Mouse (Mus musculus) embryo, embryonic 11.5 days (tissue): Measurements from ENCODE around the gene Eif4enif1.
"Not testable (repeated sequence)": the region's sequence is repeated elsewhere in the genome, so short reads cannot be mapped to it uniquely, and the experiment has no call there.

ENCODE experiments used
- DNase-seq: peaks from one replicate; pipeline ENCODE4 v3.0.0-alpha.2; 2012; ENCODE audit warnings: low read depth, low spot score

Eif4enif1 gene

DNA sequence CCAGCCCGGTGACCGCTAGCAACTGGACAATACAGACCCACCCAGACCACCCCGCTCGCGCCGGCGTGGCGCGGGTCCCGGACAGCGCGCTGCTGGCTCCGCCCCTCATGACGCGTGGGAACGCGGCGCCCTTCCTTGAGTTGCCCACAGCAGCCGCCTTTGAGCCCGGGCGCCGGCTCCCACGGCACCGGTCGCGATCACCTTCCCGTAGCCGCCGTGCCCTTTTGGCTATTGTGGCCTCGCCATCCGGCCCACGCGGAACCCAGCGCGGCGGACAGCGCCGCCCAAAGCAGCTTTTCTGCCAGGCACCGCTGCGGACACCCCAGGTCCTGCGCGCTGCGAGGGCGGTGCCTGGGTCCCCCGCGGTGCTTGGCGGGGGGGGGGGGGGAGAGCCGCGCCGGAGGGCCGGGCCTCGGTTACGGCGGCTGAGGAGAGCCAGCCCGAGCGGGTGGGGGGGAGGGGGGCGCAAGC is at the start of gene Eif4enif1:
Eif4enif1 (plus strand) TSS at position 162 of the 471 bp plus-strand sequence.
- DNase-seq: peak; percentile 91

DNA sequence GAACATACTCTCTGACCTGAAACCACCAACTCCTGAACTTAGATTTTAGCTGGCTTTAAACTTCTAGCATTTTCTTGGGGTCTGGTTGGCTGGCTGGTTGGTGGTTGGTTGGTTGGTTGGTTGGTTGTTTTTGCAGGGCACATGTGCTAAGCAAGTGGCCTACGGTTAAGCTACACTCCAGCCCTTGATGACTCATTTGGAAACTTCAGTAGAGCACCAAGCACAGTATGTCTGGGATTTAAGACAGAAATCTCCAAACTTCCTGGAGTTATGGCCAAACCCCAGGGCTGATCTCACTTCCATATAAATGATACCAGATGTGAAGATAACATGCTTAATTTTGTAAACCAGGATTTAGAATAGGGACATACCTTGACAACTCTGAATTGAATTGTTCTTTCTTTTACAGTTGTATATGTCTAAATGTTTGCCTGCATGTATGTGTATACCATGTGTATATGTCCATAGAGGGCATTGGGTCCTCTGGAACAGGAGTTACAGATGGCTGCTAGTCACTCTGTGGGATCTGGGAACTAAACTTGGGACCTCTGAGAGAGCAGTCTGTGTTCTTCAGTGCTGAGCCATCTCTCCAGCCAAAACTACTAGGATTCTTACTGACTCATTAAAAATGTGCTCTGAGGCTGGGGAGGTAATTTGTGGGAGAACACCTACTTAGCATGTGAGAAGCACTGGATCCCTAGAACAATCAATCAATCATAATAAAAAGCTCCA is 48.4 kb upstream of the Eif4enif1 start:
- not testable (repeated sequence) for DNase-seq

DNA sequence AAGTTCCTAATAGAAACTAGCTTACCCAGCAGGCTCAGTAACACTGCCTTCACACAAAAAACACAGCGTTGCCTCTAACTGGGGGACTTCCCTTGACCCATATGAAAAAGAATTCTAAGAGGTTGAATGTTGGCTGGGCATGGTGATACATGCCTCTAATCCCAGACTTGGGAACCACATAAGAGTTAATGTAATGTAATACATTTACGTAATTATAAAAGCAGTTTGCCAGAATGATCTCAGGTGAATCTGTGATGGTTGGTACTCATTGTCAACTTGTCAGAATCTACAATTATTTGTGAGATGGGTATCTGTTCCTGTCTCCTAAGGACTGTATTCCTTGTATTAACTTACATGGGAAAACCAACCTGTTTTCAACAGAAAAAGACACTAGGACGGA is 45.2 kb upstream of the Eif4enif1 start:
- DNase-seq: not testable (repeated sequence)

DNA sequence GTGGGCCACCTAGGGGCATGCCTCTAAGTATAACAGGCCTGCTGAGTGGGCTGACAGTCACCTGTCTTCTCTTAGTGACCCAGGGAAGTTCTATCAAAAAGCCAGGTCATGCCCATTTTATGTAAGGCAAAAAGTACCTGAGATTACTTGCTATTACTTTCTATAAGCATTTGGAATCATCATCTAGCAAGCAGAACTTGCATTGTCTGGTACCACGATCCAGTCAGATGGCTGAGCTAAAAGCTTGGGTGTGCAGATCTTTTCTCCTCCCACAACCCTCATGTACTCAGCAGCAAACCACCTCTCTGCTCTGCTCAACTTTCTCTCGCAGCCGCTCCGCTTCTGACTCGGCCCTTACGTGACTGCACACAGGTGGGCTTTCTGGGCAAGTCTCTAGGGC is 44.2 kb upstream of the Eif4enif1 start:
- DNase-seq: not testable (repeated sequence)

DNA sequence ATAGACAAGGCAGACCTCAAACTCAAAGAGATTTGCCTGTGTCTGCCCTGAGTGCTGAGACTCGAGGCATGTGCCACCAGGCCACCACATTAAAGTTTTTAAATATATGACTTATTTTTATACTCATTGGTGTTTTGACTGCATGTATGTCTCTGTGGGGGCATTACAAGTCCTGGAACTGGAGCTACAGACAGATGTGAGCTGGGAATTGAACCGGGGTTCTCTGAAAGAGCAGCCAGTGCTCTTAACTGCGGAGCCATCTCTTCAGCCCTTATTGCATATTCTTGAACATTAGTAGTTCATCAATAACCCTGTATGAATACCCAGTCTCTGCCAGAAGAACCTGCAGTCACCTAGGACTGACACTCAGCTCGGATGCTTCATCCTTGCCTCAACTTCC is 43.4 kb upstream of the Eif4enif1 start:
- DNase-seq: not testable (repeated sequence)

DNA sequence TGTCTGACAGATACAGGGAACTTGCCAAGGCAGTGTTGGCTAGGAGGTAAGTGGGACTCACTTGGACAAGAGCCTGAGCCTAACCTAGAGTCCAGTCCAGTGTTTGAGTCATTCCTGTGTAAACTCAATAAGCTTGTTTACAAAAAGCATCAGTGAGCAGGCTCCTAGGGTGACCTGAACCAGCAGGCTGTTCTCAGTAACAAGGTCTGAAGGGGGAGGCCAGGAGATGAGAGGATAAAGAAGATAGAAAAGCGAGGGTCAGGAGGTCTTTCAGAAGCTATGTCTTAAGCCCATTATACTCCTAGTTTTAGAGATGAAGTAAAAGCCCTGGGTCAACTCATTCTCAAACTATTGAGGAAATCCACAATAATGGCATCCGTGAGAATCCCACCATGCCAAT is 40.8 kb upstream of the Eif4enif1 start:
- DNase-seq: not testable (repeated sequence)

DNA sequence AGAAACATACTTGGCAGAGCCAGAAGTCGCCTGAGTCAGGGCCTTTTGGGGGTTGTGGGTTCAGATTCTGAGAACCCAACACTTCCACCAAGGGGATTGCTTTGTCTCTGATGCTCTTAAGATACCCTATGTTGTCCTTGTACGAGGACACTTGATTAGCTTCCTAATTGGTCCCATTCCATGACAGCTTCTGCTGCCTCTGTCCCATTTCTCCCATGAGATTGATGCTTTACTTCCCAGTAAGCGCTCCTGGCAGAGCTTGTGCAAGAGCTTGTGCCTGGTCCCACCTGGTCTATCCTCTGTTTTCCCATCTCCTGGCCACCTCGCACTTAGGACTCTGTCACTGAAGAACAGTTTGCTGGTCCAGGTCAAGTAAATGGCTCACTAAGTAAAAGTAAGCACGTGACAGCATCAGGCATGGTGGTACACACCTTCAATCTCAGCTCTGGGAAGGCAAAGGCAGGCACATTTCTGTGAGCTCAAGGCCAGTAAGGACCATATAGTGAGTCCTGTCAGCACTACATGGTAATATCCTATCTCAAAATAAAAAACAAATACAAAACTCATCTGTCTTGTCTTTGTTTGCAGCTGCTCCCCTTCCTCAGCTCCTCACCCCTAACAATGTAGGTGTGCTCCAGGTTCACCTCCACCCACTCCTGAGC is 39.8 kb upstream of the Eif4enif1 start:
- not testable (repeated sequence) for DNase-seq

DNA sequence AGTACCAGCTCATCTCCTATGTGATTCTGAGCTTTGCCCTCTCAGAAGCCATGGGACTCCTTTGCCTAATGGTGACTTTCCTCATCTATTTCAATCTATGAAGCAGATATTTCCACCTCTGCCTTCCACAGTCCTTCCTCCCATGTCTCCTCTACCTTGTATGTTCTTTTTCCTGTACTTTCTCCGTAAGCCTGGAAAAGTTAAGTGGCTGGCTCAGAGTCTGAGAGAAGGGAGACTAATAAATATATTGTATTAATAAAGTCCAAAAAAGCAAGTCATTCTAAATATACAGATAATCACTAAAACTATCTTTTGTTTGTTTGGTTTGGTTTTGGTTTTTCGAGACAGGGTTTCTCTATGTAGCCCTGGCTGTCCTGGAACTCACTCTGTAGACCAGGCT is 39.1 kb upstream of the Eif4enif1 start:
- not testable (repeated sequence) for DNase-seq

DNA sequence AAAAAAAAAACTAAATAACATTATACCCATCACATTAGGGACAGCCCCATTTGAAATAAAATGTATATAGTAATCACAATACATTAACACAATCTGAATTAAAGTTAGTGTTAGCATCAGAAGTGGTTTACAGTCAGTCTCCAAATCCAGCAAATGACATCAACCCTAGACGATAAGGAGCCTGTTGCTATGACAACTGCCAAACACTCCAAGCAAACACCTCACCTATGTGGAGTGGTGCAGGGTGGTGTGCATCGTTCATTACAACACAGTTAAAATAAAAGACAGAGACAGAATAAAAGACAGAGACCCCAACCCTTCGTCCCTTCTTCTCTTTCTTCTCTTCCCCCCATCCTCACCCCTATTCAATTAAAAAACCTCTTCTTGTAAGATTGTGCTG is 38.5 kb upstream of the Eif4enif1 start:
- not testable (repeated sequence) for DNase-seq

DNA sequence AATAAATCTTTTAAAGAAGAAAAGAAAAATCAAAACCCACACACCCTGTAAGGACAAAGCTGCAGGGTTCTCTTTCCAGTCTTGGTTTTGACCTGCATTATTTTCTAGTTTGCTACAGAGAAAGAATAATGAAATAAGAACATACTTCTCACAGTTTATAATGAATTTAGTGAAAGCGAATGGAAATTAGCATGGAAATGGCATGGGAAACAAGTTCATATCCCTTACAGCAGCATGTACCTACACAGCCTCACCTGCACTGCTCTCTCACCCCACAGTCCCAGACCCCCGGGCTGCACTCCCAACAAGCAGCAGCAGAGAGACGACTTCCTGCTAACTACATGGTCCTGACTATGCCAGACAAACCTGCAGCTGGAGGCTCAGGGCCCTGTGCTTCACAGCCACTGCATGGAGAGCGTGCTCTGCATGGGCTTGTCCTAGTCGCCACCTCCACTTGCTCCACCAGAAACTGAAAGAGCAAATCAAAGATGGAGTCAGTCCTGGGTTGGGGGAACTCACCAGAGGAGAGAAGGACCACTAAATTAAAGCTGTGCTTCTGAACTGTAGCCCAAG is 36.9 kb upstream of the Eif4enif1 start:
- not testable (repeated sequence) for DNase-seq

DNA sequence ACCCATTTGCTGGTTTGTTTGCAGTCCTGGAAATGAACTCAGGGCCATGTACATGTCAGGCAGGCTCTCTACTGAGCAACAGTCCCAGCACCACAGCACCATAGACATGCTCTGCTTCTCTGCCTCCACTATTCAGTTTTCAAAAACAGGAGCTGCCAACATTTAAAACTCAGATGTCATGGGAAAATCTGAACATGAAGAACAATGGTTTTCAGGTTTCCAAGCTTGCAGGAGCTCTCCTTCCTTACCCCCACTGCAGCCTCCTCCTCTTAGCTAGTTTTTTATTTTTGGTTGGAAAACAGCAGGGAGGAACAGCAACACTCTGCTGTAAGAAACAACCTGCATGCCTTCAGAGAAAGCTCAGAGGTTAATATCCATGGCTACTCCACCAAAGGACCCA is 35.9 kb upstream of the Eif4enif1 start:
- not testable (repeated sequence) for DNase-seq

DNA sequence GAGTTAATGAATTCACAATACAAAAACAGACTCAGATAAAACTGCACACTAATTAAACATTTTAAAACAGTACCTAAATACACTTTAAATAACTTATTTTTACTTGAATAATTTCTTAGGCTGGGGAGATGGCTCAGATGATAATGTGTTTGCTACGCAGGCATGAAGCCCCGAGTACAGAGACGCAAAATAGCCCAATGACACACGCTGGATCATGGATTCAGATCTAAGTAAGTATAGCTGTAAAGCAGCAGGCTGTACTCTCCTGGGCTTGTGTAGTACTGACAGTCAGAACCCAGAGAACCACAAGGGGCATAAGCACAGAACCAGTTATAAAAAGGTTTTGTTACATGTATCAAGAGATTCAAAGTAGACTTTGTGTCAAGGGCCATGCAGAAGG is 35.1 kb upstream of the Eif4enif1 start:
- DNase-seq: not testable (repeated sequence)

DNA sequence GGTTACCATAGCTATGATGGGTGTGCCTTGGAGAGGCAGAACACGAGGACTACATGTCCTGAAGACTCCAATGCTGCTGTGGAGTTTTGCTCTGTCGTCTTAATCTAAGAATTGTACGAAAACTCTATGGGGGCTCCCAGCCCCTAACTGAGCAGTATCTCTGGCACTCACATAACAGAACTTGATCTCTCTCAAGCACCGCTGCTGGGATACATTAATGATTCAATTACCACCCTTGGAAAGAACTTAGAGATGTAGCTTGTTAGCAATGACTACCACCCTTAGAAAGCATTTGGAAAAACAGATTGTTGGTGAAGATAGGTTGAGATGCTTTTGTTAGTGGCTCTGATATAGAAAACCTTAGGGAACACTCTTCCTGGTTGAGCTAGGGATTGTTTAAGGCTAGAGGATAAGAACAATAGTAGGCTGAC is 34.6 kb upstream of the Eif4enif1 start:
- not testable (repeated sequence) for DNase-seq

DNA sequence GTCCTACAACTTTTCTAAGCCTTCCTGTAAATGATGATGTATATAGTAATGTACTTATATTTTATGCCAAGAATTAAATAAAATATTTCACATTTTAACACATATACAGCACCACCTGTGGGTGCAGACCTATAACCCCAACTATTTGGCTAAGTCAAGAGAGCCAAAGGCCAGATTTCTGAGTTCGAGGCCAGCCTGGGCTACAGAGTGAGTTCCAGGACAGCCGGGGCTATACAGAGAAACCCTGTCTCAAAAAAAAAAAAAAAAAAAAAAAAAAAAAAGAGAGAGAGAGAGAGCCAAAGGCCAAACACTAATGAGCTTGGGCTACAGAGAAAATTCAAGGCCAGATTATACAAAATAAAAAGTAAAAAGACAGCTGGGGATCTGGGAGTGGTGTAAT is 33.1 kb upstream of the Eif4enif1 start:
- DNase-seq: not testable (repeated sequence)

DNA sequence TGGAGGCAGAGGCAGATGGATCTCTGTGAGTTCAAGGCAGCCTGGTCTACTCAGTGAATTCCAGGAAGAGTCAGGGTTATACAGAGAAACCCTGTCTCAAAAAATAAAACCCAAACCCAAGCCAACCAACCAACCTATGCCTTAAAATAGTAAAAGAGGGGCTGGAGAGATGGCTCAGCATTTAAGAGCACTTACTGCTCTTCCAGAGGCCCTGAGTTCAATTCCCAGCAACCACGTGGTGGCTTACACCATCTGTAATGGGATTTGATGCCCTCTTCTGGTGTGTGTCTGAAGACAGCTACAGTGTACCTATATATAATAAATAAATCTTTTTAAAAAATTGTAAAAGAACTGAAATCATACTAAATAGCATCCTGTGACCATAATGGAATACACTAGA is 30.3 kb upstream of the Eif4enif1 start:
- not testable (repeated sequence) for DNase-seq

DNA sequence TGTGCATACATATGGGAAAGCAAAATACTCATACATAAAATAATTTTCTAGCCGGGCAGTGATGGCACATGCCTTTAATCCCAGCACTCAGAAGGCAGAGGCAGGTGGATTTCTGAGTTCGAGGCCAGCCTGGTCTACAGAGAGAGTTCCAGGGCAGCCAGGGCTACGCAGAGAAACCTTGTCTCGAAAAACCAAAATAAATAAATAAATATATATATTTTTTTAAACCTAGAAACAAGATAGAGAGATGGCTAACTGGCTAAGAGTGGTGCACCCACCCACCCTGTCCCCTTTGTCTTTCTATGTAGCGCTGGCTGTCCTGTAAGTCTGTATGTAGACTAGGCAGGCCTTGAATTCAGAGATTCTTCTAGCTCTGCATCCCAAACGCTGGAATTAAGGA is 29.7 kb upstream of the Eif4enif1 start:
- not testable (repeated sequence) for DNase-seq

DNA sequence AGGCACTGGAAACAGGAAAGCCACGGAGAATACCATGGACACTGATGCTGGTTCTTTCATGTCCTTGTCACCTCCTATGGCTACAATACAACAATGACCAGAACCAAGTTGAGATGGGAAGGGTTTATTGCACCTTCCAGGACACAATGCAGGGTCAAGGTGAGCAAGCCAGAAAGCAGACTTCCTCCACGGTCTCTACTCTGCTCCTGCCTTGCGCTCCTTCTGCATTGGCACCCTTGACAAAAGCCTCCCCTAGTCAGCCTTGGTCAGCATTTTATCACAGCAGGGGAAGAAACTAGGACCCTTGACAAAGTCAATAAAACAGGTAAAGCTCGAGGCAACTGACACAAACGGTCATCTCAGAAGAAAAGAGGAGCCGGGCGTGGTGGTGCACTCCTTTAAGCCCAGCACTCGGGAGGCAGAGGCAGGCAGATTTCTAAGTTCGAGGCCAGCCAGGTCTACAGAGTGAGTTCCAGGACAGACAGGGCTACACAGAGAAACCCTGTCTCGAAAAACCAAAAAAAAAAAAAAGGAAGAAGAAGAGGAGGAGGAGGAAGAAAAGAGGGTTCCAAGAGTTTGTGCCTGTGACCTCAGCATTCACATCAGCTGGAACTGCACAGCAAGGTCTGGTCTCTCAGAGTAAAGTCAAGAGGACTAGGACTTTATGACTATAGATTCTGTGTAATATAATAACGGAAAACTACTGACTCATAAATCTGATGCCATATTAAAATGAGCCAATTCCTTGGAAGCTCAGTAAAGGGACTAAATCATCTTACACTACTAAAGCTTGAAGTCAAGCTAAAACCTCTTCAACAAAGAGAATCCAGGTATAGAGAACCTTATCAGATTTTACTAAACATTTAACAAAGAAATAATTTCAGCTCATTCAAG is 28.5 kb upstream of the Eif4enif1 start:
- not testable (repeated sequence) for DNase-seq

DNA sequence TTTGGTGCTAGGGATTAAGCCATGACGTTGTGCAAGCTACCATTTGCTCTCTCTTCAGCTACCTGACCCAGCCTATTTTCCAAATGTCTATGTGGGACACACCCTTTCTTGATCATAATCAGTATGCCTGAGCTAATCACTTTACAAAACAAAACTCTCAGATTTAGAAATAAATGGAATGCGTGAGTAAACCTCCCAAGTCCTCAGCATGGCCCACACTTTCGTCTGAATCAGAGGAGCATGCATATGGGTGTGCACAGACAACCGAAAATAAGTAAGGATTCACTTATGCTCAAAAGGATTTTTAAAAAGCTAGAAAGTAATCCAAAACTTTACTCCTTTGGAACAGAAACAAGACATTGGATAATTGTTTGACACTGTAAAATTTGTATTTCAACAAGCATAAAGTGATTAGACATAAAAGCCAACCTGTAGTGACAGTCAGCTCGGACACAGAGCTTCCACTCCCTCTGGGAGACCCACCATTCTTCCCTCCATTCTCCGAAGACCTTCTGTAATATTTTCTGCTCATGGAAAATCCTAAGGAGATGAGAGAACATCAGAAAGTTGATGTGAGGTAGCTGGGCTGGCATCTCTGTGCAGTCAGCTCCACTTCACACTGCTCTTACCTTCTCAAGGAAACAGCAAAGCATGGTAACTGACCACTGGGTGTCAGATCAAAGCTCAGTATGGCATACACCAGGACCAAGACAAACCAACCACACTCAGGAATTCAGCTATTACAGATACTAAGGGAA is 23.0 kb upstream of the Eif4enif1 start:
- DNase-seq: not testable (repeated sequence)

DNA sequence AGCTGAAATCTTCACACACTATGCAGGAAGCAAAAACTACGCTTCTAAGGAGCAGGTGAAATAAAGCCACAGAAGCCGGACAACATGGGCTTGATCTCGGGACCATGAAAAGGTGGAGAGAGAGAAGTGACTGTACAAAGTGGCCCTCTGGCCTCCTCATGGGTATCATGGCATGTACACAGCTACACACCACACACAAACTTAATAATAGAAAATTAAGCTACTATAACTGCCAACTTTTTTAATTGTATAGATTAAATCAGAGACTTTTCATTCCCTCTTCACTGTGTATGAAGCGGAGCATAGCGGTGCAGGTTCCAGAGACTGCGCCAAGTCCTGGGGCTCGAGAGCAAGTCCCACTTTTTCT is 22.5 kb upstream of the Eif4enif1 start:
- DNase-seq: not testable (repeated sequence)

DNA sequence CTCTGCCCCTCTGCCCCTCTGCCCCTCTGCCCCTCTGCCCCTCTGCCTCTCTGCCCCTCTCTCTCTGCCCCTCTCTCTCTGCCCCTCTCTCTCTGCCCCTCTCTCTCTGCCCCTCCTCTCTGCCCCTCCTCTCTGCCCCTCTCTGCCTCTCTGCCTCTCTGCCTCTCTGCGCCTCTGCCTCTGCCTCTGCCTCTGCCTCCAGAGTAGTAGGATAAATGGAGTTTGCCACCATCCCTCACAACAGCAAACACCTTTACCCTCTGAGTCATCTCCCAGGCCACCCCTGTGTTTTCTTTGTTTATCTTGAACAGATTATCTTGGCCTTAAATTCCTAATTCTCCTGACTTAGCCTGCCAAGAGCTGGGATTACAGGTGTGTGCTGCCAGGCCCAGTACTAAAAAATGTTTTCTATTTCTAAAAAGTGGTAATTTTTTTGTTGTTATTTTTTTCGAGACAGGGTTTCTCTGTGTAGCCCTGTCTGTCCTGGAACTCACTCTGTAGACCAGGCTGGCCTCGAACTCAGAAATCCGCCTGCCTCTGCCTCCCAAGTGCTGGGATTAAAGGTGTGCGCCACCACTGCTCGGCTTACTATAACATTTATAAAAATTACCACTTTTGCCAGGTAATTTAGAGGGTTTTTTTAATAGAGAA is 21.6 kb upstream of the Eif4enif1 start:
- not testable (repeated sequence) for DNase-seq
